Mouse (Mus musculus) embryonic fibroblast, embryonic 13.5 days (primary cell): Measurements from ENCODE around the gene AL732309.1. TPM values are rescaled to one million over a fixed set of nuclear protein-coding genes. Genes with fewer than 3 reads are reported as not detected.

Experiments
- H3K27ac ChIP-seq: 2 replicates; pipeline ENCODE4 v1.5.1; 2012; ENCODE audit warnings: low read length, control low read depth, inconsistent platforms; ENCODE audit not compliant: insufficient read depth
- H3K4me1 ChIP-seq: 2 replicates; pipeline ENCODE4 v1.6.1; 2011; ENCODE audit warnings: low read length; ENCODE audit not compliant: control insufficient read depth, insufficient read depth
- H3K4me3 ChIP-seq: 2 replicates; pipeline ENCODE4 v1.5.1; 2011; ENCODE audit warnings: mild to moderate bottlenecking, control low read depth, low read length; ENCODE audit not compliant: insufficient read depth
- CTCF ChIP-seq: IDR thresholded peaks from 2 replicates; pipeline ENCODE4 v1.5.1; 2011; ENCODE audit warnings: mild to moderate bottlenecking, control low read depth, low read length, moderate library complexity, borderline replicate concordance; ENCODE audit not compliant: insufficient read depth
- POLR2A ChIP-seq: IDR thresholded peaks from 2 replicates; pipeline ENCODE4 v1.6.1; 2011; ENCODE audit warnings: low read depth, mild to moderate bottlenecking, control low read depth, low read length, moderate library complexity
- polyA plus RNA-seq: library from polyadenylated mRNA; stranded (reverse); fragments of >200 nt; gene quantifications from 2 replicates; pipeline ENCODE4 v1.2.4, GENCODE M21; 2011; ENCODE audit warnings: low read depth; ENCODE audit not compliant: missing spikeins, insufficient read length

AL732309.1 gene
- polyA plus RNA-seq, 1 experiment = 2.3 TPM

- TF ChIP-seq POLR2A = no peak
- TF ChIP-seq CTCF = no peak
- Histone ChIP-seq H3K27ac (no peak overlapping the region), H3K4me1 (peaks cover 9% of the 10 kb centered on the region), H3K4me3 (no peak overlapping the region)
These were observed 21.2 kb upstream of the AL732309.1 start for GRCm38 (mm10) chr2:25267746-25268309.

GRCm38 (mm10) chr2:25267241-25267640, 20.6 kb upstream of the AL732309.1 start:
- Histone ChIP-seq H3K27ac (no peak overlapping the region), H3K4me1 (peaks cover 9% of the 10 kb centered on the region), H3K4me3 (no peak overlapping the region)
- TF ChIP-seq POLR2A (no peak), CTCF (no peak)

- TF ChIP-seq CTCF (no peak), POLR2A (no peak)
- Histone ChIP-seq H3K27ac (no peak overlapping the region), H3K4me1 (peaks cover 9% of the 10 kb centered on the region), H3K4me3 (no peak overlapping the region)
These were observed 20.1 kb upstream of the AL732309.1 start for GRCm38 (mm10) chr2:25266720-25267119.

- H3K4me3 ChIP-seq = no peak overlapping the region
- H3K27ac ChIP-seq = no peak overlapping the region
These were observed 19.4 kb upstream of the AL732309.1 start for GRCm38 (mm10) chr2:25265897-25266656.

GRCm38 (mm10) chr2:25264851-25265250, 18.2 kb upstream of the AL732309.1 start:
- Histone ChIP-seq H3K4me1 (peaks cover 9% of the 10 kb centered on the region), H3K4me3 (no peak overlapping the region), H3K27ac (no peak overlapping the region)
- TF ChIP-seq POLR2A (no peak), CTCF (no peak)

More at GRCm38 (mm10) chr2:25265897-25266656, 19.4 kb upstream of the AL732309.1 start:
- TF ChIP-seq CTCF (no peak), POLR2A (no peak)
- H3K4me1 ChIP-seq = peaks cover 9% of the 10 kb centered on the region

- no peak overlapping the region for H3K27ac ChIP-seq
- peaks cover 9% of the 10 kb centered on the region for H3K4me1 ChIP-seq
- H3K4me3 ChIP-seq = peak overlapping the region; percentile 70; the same call in 1 of the 2 replicates
- TF ChIP-seq CTCF (no peak), POLR2A (no peak)
These were observed 17.6 kb upstream of the AL732309.1 start for GRCm38 (mm10) chr2:25264286-25264660.

- Histone ChIP-seq H3K4me1 (peaks cover 9% of the 10 kb centered on the region), H3K4me3 (peak overlapping the region; percentile 70), H3K27ac (no peak overlapping the region)
- TF ChIP-seq POLR2A (no peak), CTCF (no peak)
These were observed 17.1 kb upstream of the AL732309.1 start for GRCm38 (mm10) chr2:25263623-25264285.

GRCm38 (mm10) chr2:25262795-25263622, 16.3 kb upstream of the AL732309.1 start:
- Histone ChIP-seq H3K4me1 (peaks cover 9% of the 10 kb centered on the region), H3K4me3 (peak overlapping the region; percentile 70), H3K27ac (no peak overlapping the region)
- TF ChIP-seq POLR2A (no peak), CTCF (no peak)

- TF ChIP-seq CTCF (no peak), POLR2A (peak; percentile 56)
- Histone ChIP-seq H3K27ac (no peak within 1 kb of the TSS), H3K4me1 (peaks cover 9% of the 10 kb centered on the region), H3K4me3 (peak within 1 kb of the TSS; percentile 70)
These were observed 15.7 kb upstream of the AL732309.1 start, which contains the start of gene Tprn for GRCm38 (mm10) chr2:25262291-25262767. Tprn (plus strand) TSS chr2:25262618.
